Mouse (Mus musculus) liver, embryonic 14 days (tissue): ENCODE data around the gene Slc28a3. TPM values are rescaled to one million over a fixed set of nuclear protein-coding genes. Genes with fewer than 3 reads are reported as not detected.

Experiments used
- polyA plus RNA-seq: library from polyadenylated mRNA; depleted of rRNA; stranded (reverse); fragments of >200 nt; gene quantifications from 2 replicates; pipeline ENCODE4 v1.2.3, GENCODE M21; 2012; rRNA removed

The Slc28a3 gene
- 0.02 TPM in 1 of 2 replicates, not detected in the other for polyA plus RNA-seq

DNA sequence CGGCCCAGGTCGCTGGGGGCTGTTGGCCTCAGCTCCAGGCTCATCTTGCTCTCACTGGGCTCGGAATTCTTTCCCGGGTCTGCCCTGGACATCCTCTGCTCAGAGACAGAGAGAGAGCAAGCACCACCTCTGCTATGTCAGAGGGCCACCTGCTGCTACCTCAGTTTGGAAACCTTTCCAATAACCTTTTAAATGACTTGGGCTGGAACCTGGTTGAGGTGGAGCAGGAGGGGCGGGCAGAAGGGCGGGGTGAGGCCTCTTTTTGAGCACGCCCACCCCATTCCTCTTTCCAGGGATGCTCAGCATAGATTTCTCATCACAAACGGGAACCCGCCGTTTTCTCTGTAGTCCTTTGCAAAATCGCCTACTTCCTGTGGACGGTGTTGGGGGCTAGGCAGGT is at the start of gene Slc28a3:
Gene Slc28a3, minus strand, starts transcription at position 162 of the 400 bp plus-strand sequence.

Other genes with a start within 250 kb of the Slc28a3 start
- gene 2210016F16Rik, start 225.7 kb downstream of the Slc28a3 start, polyA plus RNA-seq = 9.1 and 9.9 TPM in 2 replicates
- 8.7 and 10.6 TPM in 2 replicates for gene Rmi1, start 208.6 kb downstream of the Slc28a3 start, polyA plus RNA-seq
- 264 and 314 TPM in 2 replicates for gene Hnrnpk, start 207.5 kb downstream of the Slc28a3 start, polyA plus RNA-seq
- 0.03 and 0.15 TPM in 2 replicates for gene Ntrk2, start 195.7 kb upstream of the Slc28a3 start, polyA plus RNA-seq